Comparison of ENCODE assay signal across 22 mouse cellular contexts in genomic region chr13:57609946-57610345, GRCm38 (mm10).
"Had no signal": no experiment of that assay in that cellular context is flagged by ENCODE, and none has a peak within 500 bp of the region (broad histone marks: within the 10 kb centered on the region; RNA-seq: fewer than 3 reads in every experiment).

No protein-coding gene starts in this region.

- H3K36me3 ChIP-seq: limb, embryonic 10.5 days; limb, embryonic 13.5 days; liver, embryonic 12.5 days; liver, embryonic 15.5 days; midbrain, embryonic 15.5 days; stomach, embryonic 15.5 days had no signal

- H3K4me2 ChIP-seq: limb, embryonic 13.5 days; liver, embryonic 12.5 days; liver, embryonic 15.5 days; midbrain, embryonic 11.5 days; midbrain, embryonic 15.5 days; stomach, embryonic 15.5 days had no signal

- ATAC-seq: liver, embryonic 12.5 days; midbrain, embryonic 15.5 days had no signal

- H3K9me3 ChIP-seq: limb, embryonic 10.5 days; limb, embryonic 13.5 days; liver, embryonic 15.5 days; stomach, embryonic 15.5 days had no signal

- H3K27me3 ChIP-seq: limb, embryonic 13.5 days; liver, embryonic 12.5 days; liver, embryonic 15.5 days; stomach, embryonic 15.5 days had no signal

- H3K9ac ChIP-seq: limb, embryonic 13.5 days; liver, embryonic 12.5 days; liver, embryonic 15.5 days; midbrain, embryonic 15.5 days; stomach, embryonic 15.5 days had no signal

- H3K4me3 ChIP-seq: layer of hippocampus, adult 2 months; limb, embryonic 10.5 days; limb, embryonic 13.5 days; liver, embryonic 12.5 days; liver, embryonic 15.5 days; midbrain, embryonic 15.5 days; myocyte; stomach, embryonic 15.5 days had no signal

- H3K4me1 ChIP-seq: limb, embryonic 10.5 days; limb, embryonic 13.5 days; liver, embryonic 15.5 days; stomach, embryonic 15.5 days had no signal

- DNase-seq: kidney, adult 18-20 months; kidney, adult 9 months; kidney, postnatal 14 days; kidney, postnatal 4 days; layer of hippocampus, adult 9-11 months; liver; lung, adult 2 months; lung, postnatal 14 days; lung, postnatal 4 days; retina, postnatal 1 day; right cerebral cortex, postnatal 25 days; spleen, adult 18-20 months; thymus, postnatal 25 days had no signal

- H3K27ac ChIP-seq: layer of hippocampus, adult 2 months; limb, embryonic 10.5 days; limb, embryonic 13.5 days; liver, embryonic 12.5 days; liver, embryonic 15.5 days; midbrain, embryonic 15.5 days; stomach, embryonic 15.5 days had no signal
